Mouse (Mus musculus): ENCODE data around the gene Exoc3l4.

Exoc3l4 gene

GRCm38 (mm10) chr12:111434164-111434744 is 17.4 kb downstream of the Exoc3l4 start:
- peak; percentile 59 for DNase-seq (ENCODE audit: low read depth, low spot score)

DNA sequence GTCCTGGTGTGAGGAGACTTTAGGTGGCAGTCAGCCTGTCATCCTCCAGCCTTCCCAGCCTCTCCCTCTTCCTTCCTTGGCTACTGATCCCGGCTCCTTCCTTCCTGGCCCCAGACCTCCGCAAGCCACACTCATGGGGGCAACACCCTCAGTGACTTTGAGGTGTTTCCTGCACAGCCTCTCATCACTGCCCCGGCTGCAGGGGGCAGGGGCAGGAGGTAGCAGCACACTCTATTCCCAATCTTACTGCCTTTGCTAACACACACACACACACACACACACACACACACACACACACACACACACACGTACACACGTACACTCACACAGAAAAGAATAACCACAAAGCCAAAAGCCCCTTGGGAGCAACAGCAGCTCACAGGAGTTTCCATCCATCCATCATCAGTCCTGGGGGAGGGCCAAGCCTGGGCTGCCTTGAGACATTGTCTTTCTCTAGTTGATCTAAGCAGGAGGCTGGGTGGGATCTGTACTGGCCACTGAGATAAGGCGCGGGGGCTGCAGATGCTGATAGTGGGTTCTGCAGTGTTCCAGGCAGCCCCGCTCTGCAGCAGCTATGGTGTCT is 18.0 kb downstream of the Exoc3l4 start:
- no peak for DNase-seq (ENCODE audit: low read depth, low spot score)

GRCm38 (mm10) chr12:111436170-111436569 is 19.4 kb downstream of the Exoc3l4 start:
- no peak for DNase-seq (ENCODE audit: low read depth, low spot score)

GRCm38 (mm10) chr12:111436640-111437039 is 19.8 kb downstream of the Exoc3l4 start:
- DNase-seq (ENCODE audit: low read depth, low spot score): no peak

- DNase-seq (ENCODE audit: low read depth, low spot score): no peak
Measured at GRCm38 (mm10) chr12:111437222-111437900, 20.5 kb downstream of the Exoc3l4 start.

GRCm38 (mm10) chr12:111438850-111439249 is 22.0 kb downstream of the Exoc3l4 start:
- DNase-seq (ENCODE audit: low read depth, low spot score): no peak

GRCm38 (mm10) chr12:111440701-111441373 is 24.0 kb downstream of the Exoc3l4 start:
- no peak for DNase-seq (ENCODE audit: low read depth, low spot score)

GRCm38 (mm10) chr12:111441523-111441922 is 24.7 kb downstream of the Exoc3l4 start:
- no peak for DNase-seq (ENCODE audit: low read depth, low spot score)

- DNase-seq (ENCODE audit: low read depth, low spot score): peak; percentile 66
Measured at GRCm38 (mm10) chr12:111442309-111443010, 25.6 kb downstream of the Exoc3l4 start, which contains the start of gene Tnfaip2. Gene Tnfaip2 (plus strand): TSS chr12:111442469.

DNA sequence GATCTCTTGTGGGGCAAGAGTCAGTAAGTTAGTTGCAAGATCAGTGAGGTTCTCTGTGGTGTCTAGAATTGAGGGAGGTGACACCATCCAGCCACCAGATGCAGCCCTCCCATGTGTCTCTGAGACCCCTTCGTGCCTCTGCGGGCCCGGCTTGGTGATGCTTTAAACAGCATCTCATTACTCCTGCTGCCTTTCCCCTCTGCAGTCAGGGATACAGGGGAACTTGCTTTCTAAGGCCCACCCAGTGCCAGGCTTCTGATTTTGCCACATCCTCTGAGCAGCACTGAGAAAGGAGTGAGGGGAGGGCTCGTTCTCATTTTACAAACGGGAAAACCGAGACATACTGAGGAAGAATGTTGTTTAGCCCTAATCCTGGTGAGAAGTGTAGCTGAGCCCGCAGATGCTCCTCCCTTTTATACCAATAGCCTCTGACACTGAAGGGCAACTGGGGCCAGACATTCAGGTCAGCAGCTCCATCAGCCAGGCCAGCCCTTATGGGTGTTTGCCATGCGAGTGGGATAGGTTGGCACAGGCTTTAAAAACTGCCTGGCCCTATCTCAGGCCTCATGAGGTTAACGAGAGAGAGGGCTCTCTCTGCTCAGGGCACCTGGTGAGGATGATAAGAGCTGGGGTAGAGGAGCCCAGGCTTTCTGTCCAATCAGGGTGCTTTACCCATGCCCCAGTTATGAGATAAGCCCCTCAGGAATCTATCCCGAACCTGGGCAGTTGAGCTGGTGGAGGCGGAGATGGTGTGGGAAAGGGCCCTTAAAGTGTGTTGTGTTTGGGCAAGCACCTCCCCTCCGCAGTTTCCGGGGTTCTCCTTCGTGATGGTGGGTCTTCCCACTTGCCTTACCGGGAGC is 26.4 kb downstream of the Exoc3l4 start:
- DNase-seq (ENCODE audit: low read depth, low spot score): no peak

- DNase-seq (ENCODE audit: low read depth, low spot score): no peak
Measured at GRCm38 (mm10) chr12:111443921-111444831, 27.4 kb downstream of the Exoc3l4 start.

GRCm38 (mm10) chr12:111445161-111445889 is 28.5 kb downstream of the Exoc3l4 start:
- DNase-seq (ENCODE audit: low read depth, low spot score): no peak

DNA sequence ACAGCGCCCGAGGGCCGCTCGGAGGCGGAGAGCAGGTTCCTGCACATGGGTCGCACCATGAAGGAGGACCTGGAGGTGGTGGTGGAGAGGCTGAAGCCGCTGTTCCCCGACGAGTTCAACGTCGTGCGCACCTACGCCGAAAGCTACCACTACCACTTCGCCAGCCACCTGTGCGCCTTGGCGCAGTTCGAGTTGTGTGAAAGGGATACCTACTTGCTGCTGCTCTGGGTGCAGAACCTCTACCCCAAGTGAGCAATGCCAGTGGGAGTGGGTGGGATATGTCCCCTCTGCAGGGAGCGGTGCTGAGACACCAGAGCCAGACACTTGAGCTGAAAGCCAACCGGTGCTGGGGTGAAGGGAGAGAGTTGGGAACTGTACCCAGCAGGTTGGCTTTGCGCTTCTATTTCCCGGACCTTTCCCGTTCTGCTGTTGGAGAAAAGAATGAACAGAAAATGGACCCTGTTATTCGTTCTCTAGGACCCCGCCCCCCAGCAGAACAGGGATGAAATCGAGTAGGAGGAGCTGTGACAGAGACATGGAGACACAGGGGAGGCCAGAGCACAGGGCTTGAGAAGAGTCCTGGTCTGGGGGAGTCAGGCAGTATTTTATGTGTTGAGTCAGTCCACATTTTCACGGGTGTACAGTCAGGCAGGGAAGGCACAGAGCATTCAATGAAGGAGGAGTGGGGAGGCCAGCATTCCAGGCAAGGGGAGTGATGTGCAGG is 29.2 kb downstream of the Exoc3l4 start:
- DNase-seq (ENCODE audit: low read depth, low spot score): no peak

- DNase-seq (ENCODE audit: low read depth, low spot score): no peak
Measured at GRCm38 (mm10) chr12:111446745-111447144, 29.9 kb downstream of the Exoc3l4 start.

- DNase-seq (ENCODE audit: low read depth, low spot score): no peak
Measured at GRCm38 (mm10) chr12:111447350-111447749, 30.5 kb downstream of the Exoc3l4 start.

- DNase-seq (ENCODE audit: low read depth, low spot score): no peak
Measured at GRCm38 (mm10) chr12:111447898-111448760, 31.3 kb downstream of the Exoc3l4 start.

- DNase-seq (ENCODE audit: low read depth, low spot score): no peak
Measured at GRCm38 (mm10) chr12:111448931-111449705, 32.3 kb downstream of the Exoc3l4 start.

Measured in ES-CJ7 (cell line).